Mouse (Mus musculus) neural tube, embryonic 15.5 days (tissue): ENCODE results near the gene Parm1. TPM values are rescaled to one million over a fixed set of nuclear protein-coding genes. Genes with fewer than 3 reads are reported as not detected.

Experiments
- ATAC-seq: fragments of 200-750 bp; cut with Nextera tagmentation; 2 replicates; pipeline ENCODE4 v1.8.0; 2017; ENCODE audit warnings: mild to moderate bottlenecking, moderate TSS enrichment, moderate library complexity; ENCODE audit not compliant: low FRiP score
- H3K27ac ChIP-seq: fragments of 300-500 bp; sonication (generic); replicated peaks from 2 replicates; pipeline ENCODE4 v1.5.1; 2015; ENCODE audit warnings: mild to moderate bottlenecking, inconsistent platforms
- H3K27me3 ChIP-seq: fragments of 300-500 bp; sonication (generic); replicated peaks from 2 replicates; pipeline ENCODE4 v1.6.1; 2015; ENCODE audit warnings: inconsistent platforms
- H3K36me3 ChIP-seq: fragments of 300-500 bp; sonication (generic); 2 replicates; pipeline ENCODE4 v1.6.1; 2015; ENCODE audit warnings: inconsistent platforms
- H3K4me1 ChIP-seq: fragments of 300-500 bp; sonication (generic); 2 replicates; pipeline ENCODE4 v1.6.1; 2015; ENCODE audit warnings: inconsistent platforms
- H3K4me2 ChIP-seq: fragments of 300-500 bp; sonication (generic); 2 replicates; pipeline ENCODE4 v1.6.1; 2015; ENCODE audit warnings: inconsistent platforms, mild to moderate bottlenecking, moderate library complexity
- H3K4me3 ChIP-seq: fragments of 300-500 bp; sonication (generic); replicated peaks from 2 replicates; pipeline ENCODE4 v1.5.1; 2015; ENCODE audit warnings: mild to moderate bottlenecking, inconsistent platforms
- H3K9ac ChIP-seq: fragments of 300-500 bp; sonication (generic); replicated peaks from 2 replicates; pipeline ENCODE4 v1.6.1; 2015; ENCODE audit warnings: mild to moderate bottlenecking, inconsistent platforms
- H3K9me3 ChIP-seq: fragments of 300-500 bp; sonication (generic); replicated peaks from 2 replicates; pipeline ENCODE4 v1.6.1; 2016; ENCODE audit warnings: inconsistent platforms
- WGBS: fragments of 180-500 bp; shearing (Covaris S2); methylation state at CpG from one replicate; pipeline ENCODE4 v1.1.7; 2015; ENCODE audit warnings: mixed read lengths; 5-methylcytosine and 5-hydroxymethylcytosine counted together
- polyA plus RNA-seq: library from polyadenylated mRNA; unstranded; fragments of >200 nt; fragmentation: Nextera tagmentation; extraction: Ambion mirVana; gene quantifications from 2 replicates; pipeline ENCODE4 v1.2.1, GENCODE M21; 2015

Gene Parm1
- polyA plus RNA-seq, 1 experiment from 2014 or later = 8.3 TPM

GRCm38 (mm10) chr5:91667127-91667526, 149.7 kb downstream of the Parm1 start:
- Histone ChIP-seq H3K9ac (no peak overlapping the region), H3K36me3 (no peaks in the 10 kb centered on the region), H3K4me1 (no peaks in the 10 kb centered on the region), H3K27ac (no peak overlapping the region), H3K4me2 (no peak overlapping the region), H3K27me3 (no peaks in the 10 kb centered on the region), H3K4me3 (no peak overlapping the region), H3K9me3 (no peaks in the 10 kb centered on the region)
- ATAC-seq = no peak
- WGBS = 41% methylated on average over 4 of the region's 4 CpGs

- ATAC-seq = no peak
Observed at GRCm38 (mm10) chr5:91669235-91669634, 151.8 kb downstream of the Parm1 start.

More at GRCm38 (mm10) chr5:91669235-91669634, 151.8 kb downstream of the Parm1 start:
- no peak overlapping the region for H3K4me2 ChIP-seq
- no peak overlapping the region for H3K4me3 ChIP-seq
- H3K4me1 ChIP-seq = no peaks in the 10 kb centered on the region
- no peaks in the 10 kb centered on the region for H3K9me3 ChIP-seq
- no peaks in the 10 kb centered on the region for H3K27me3 ChIP-seq
- no peak overlapping the region for H3K27ac ChIP-seq
- no peak overlapping the region for H3K9ac ChIP-seq
- WGBS = 88% methylated on average over 4 of the region's 4 CpGs
- no peaks in the 10 kb centered on the region for H3K36me3 ChIP-seq

Other genes with a start within 250 kb of the Parm1 start
- 0.06 and 0.46 TPM in 2 replicates for gene Btc, start 114.6 kb upstream of the Parm1 start, polyA plus RNA-seq